Mouse (Mus musculus): Measurements from ENCODE around the gene Rtn4rl1.

- TF ChIP-seq CTCF (IDR thresholded peaks at IDR 0.05; ENCODE audit: insufficient read depth, low read depth, low read length) (no peak), POLR2A (IDR thresholded peaks at IDR 0.05; ENCODE audit: insufficient read depth, low read depth, low read length) (no peak)
Measured at GRCm38 (mm10) chr11:75297631-75298030, 104.0 kb downstream of the Rtn4rl1 start.

All from olfactory bulb, adult 2 months (tissue).